Mouse (Mus musculus) heart, adult 2 months (tissue): ENCODE measurements around the gene Chkb. TPM values are rescaled to one million over a fixed set of nuclear protein-coding genes. Genes with fewer than 3 reads are reported as not detected.
"Not testable (repeated sequence)": the region's sequence is repeated elsewhere in the genome, so short reads cannot be mapped to it uniquely, and the experiment has no call there.

Source experiments
- DNase-seq, 2 experiments: peaks; one replicate each; pipeline ENCODE4 v3.0.0; 2021
- H3K27ac ChIP-seq: fragments of 200-600 bp; 2 replicates; pipeline ENCODE4 v1.8.1; 2022
- H3K27me3 ChIP-seq: fragments of 200-500 bp; 2 replicates; pipeline ENCODE4 v1.6.1; 2012; ENCODE audit warnings: mild to moderate bottlenecking, low read length, inconsistent platforms, mixed read lengths; ENCODE audit not compliant: control insufficient read depth, insufficient read depth
- H3K36me3 ChIP-seq: fragments of 200-500 bp; 2 replicates; pipeline ENCODE4 v1.6.1; 2012; ENCODE audit warnings: low read length, inconsistent platforms; ENCODE audit not compliant: control insufficient read depth, insufficient read depth
- H3K4me1 ChIP-seq: fragments of 200-500 bp; 2 replicates; pipeline ENCODE4 v1.6.1; 2011; ENCODE audit warnings: low read length; ENCODE audit not compliant: control insufficient read depth, insufficient read depth
- H3K4me3 ChIP-seq: fragments of 200-600 bp; 2 replicates; pipeline ENCODE4 v1.8.1; 2022
- H3K79me2 ChIP-seq: fragments of 200-500 bp; replicated peaks from 2 replicates; pipeline ENCODE4 v1.6.1; 2012; ENCODE audit warnings: mild to moderate bottlenecking, inconsistent platforms, low read length, moderate library complexity, mixed read lengths; ENCODE audit not compliant: control insufficient read depth, insufficient read depth
- H3K9ac ChIP-seq: fragments of 200-500 bp; 2 replicates; pipeline ENCODE4 v1.6.1; 2012; ENCODE audit warnings: low read depth, mild to moderate bottlenecking, control low read depth, inconsistent platforms, low read length, mixed read lengths
- CTCF ChIP-seq: fragments of 200-600 bp; IDR thresholded peaks from 2 replicates; pipeline ENCODE4 v1.8.1; 2022; ENCODE audit warnings: antibody characterized with exemption, mild to moderate bottlenecking, moderate library complexity
- EP300 ChIP-seq: fragments of 200-500 bp; IDR thresholded peaks from 2 replicates; pipeline ENCODE4 v1.6.1; 2011; ENCODE audit warnings: low read depth, low read length, control low read depth; ENCODE audit not compliant: insufficient read depth
- POLR2A ChIP-seq: fragments of 200-500 bp; IDR thresholded peaks from 2 replicates; pipeline ENCODE4 v1.6.1; 2011; ENCODE audit warnings: mild to moderate bottlenecking, low read depth, low read length, control low read depth; ENCODE audit not compliant: insufficient read depth
- WGBS: fragments of 180-500 bp; shearing (Covaris S2); methylation state at CpG from one replicate; pipeline ENCODE4 v1.1.7; 2018; 5-methylcytosine and 5-hydroxymethylcytosine counted together
- intact Hi-C: fragments of 180-260 bp; cut with DNase I; formaldehyde crosslinking; loops from one replicate; pipeline ENCODE4 v1.15.1; 2025
- polyA plus RNA-seq: library from polyadenylated mRNA; depleted of rRNA; stranded (reverse); fragments of >200 nt; gene quantifications from 2 replicates; pipeline ENCODE4 v1.2.3, GENCODE M21; 2012
- total RNA-seq, 2 experiments: library from RNA; stranded (reverse); gene quantifications; 2 replicates each; pipeline ENCODE4 v1.2.3; 2021

The Chkb gene
- total and polyA plus RNA-seq, 3 experiments = 46.8 to 81.3 (median 48.2) TPM

GRCm38 (mm10) chr15:89431271-89431670 lies 1.6 kb upstream of the Chkb start:
- Histone ChIP-seq H3K79me2 (no peaks in the 10 kb centered on the region), H3K27me3 (no peaks in the 10 kb centered on the region), H3K9ac (no peak overlapping the region), H3K27ac (no peak overlapping the region), H3K4me1 (no peaks in the 10 kb centered on the region; the same call in 1 of the 2 replicates), H3K36me3 (peaks cover 6% of the 10 kb centered on the region), H3K4me3 (no peak overlapping the region)
- DNase-seq = no peak
- 69% methylated on average over 3 of the region's 3 CpGs for WGBS
- TF ChIP-seq POLR2A = no peak
- no peak for TF ChIP-seq EP300
- TF ChIP-seq CTCF = no peak
- intact Hi-C loops = no loop called here

GRCm38 (mm10) chr15:89430771-89431170 lies 1.1 kb upstream of the Chkb start:
- H3K4me1 ChIP-seq, H3K36me3 ChIP-seq, intact Hi-C loops, DNase-seq, H3K27ac ChIP-seq, H3K79me2 ChIP-seq, H3K9ac ChIP-seq, H3K4me3 ChIP-seq, H3K27me3 ChIP-seq: not testable (repeated sequence)
- WGBS = 69% methylated on average over 9 of the region's 9 CpGs

- H3K4me1 ChIP-seq = no peaks in the 10 kb centered on the region; the same call in 1 of the 2 replicates
- H3K27me3 ChIP-seq = no peaks in the 10 kb centered on the region
- 39% methylated on average over 6 of the region's 6 CpGs for WGBS
- DNase-seq = no peak
- H3K79me2 ChIP-seq = no peaks in the 10 kb centered on the region
- TF ChIP-seq CTCF (peak; percentile 31), EP300 (no peak)
- peak overlapping the region; percentile 99 for H3K27ac ChIP-seq
- H3K9ac ChIP-seq = no peak overlapping the region; the same call in 1 of the 2 replicates
- intact Hi-C loops = no loop called here
- peak overlapping the region; percentile 99 for H3K4me3 ChIP-seq
- H3K36me3 ChIP-seq = peaks cover 8% of the 10 kb centered on the region
Measured at GRCm38 (mm10) chr15:89430341-89430740, 633 bp upstream of the Chkb start.

GRCm38 (mm10) chr15:89428821-89429351 lies 822 bp downstream of the Chkb start:
- Histone ChIP-seq H3K36me3 (peaks cover 8% of the 10 kb centered on the region), H3K4me3 (peak overlapping the region; percentile 99), H3K27me3 (no peaks in the 10 kb centered on the region), H3K9ac (peak overlapping the region; percentile 74), H3K79me2 (no peaks in the 10 kb centered on the region), H3K27ac (peak overlapping the region; percentile 99), H3K4me1 (no peaks in the 10 kb centered on the region; the same call in 1 of the 2 replicates)
- intact Hi-C loops = loop anchor here (2.0 kb wide), 1 partner anchor 54 kb away; no protein-coding TSS in a partner anchor
- TF ChIP-seq EP300 (no peak), CTCF (no peak), POLR2A (no peak)
- 5% methylated on average over 22 of the region's 22 CpGs for WGBS
- peak in 1 of 2 experiments; percentile 32 for DNase-seq

- peak overlapping the region; percentile 74 for H3K9ac ChIP-seq
- H3K27ac ChIP-seq = peak overlapping the region; percentile 99
- intact Hi-C loops = loop anchor here (2.0 kb wide), 1 partner anchor 53 kb away; no protein-coding TSS in a partner anchor
- peak overlapping the region; percentile 99 for H3K4me3 ChIP-seq
- no peak for DNase-seq
- no peak for TF ChIP-seq EP300
- H3K79me2 ChIP-seq = no peaks in the 10 kb centered on the region
- H3K27me3 ChIP-seq = no peaks in the 10 kb centered on the region
- H3K4me1 ChIP-seq = no peaks in the 10 kb centered on the region; the same call in 1 of the 2 replicates
- 73% methylated on average over 19 of the region's 19 CpGs for WGBS
- peaks cover 8% of the 10 kb centered on the region for H3K36me3 ChIP-seq
Measured at GRCm38 (mm10) chr15:89428136-89428790, 1.4 kb downstream of the Chkb start.

- peak overlapping the region; percentile 99 for H3K27ac ChIP-seq
- peak; percentile 60 to 62 for DNase-seq
- TF ChIP-seq CTCF (no peak), POLR2A (no peak), EP300 (no peak)
- H3K36me3 ChIP-seq = peaks cover 8% of the 10 kb centered on the region
- H3K79me2 ChIP-seq = no peaks in the 10 kb centered on the region
- H3K9ac ChIP-seq = no peak overlapping the region
- no peaks in the 10 kb centered on the region; the same call in 1 of the 2 replicates for H3K4me1 ChIP-seq
- WGBS = 69% methylated on average over 10 of the region's 10 CpGs
- H3K27me3 ChIP-seq = no peaks in the 10 kb centered on the region
- no peak overlapping the region; the same call in 1 of the 2 replicates for H3K4me3 ChIP-seq
- intact Hi-C loops = no loop called here
Measured at GRCm38 (mm10) chr15:89426716-89427115, 3.0 kb downstream of the Chkb start.
